Mouse (Mus musculus) spleen, adult 10 weeks (tissue): ENCODE measurements around the gene Tshz2. TPM values are rescaled to one million over a fixed set of nuclear protein-coding genes. Genes with fewer than 3 reads are reported as not detected.

ENCODE experiments used
- polyA plus RNA-seq: library from polyadenylated mRNA; stranded (reverse); fragments of 350-450 nt; fragmentation: Illumina TruSeq; extraction: RNeasy Lipid Tissue Mini Kit (QIAGEN cat#74804); gene quantifications from one replicate; pipeline ENCODE4 v1.2.3, GENCODE M21; 2015; ENCODE audit warnings: low replicate concordance; ENCODE audit not compliant: insufficient read depth

The Tshz2 gene
- polyA plus RNA-seq, result 10.9 TPM

DNA sequence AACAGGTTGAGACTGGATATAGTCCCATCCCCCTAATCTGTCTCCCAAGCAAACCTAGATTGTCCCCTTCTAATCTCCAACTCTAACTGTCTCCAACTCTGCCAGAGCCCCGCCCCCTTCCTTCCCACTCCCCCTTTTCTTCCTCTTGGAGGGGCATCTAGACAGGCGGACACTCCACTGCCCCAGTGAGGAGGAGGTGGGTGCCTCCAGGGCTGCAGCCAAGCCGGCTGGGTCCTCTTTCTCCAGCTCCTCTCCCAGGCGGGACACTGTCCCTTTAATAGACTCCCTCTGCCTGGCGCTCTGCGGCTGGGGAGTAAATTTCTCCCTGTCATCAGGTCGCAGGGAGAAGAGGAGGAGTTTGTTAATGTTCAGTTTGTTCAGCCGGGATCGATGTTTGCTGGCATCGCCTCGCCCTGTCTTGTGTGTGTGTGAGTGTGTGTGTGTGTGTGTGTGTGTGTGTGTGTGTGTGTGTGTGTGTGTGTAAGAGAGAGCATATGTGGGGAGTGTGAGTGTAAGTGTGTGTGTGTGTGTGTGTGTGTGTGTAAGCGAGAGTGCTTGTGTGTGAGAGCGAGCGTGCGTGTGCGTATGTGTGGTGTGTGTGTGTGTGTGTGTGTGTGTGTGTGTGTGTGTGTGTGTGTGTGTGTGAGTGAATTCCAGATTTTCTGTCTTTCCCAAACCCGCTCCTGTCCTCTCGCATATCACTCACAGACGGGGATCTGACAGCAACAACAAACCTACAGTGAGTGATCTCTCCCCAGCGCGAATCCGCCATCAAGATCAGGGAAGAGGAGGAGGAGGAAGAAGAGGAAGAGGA is at the start of gene Tshz2:
Tshz2 (plus strand) TSS at position 676 of the 814 bp plus-strand sequence.

DNA sequence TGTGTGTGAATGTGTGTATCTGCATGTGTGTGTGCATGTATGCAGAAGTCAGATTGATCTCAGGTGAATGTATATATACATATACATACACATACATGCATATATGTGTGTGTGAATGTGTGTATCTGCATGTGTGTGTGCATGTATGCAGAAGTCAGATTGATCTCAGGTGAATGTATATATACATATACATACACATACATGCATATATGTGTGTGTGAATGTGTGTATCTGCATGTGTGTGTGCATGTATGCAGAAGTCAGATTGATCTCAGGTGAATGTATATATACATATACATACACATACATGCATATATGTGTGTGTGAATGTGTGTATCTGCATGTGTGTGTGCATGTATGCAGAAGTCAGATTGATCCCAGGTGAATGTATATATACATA is 45.2 kb upstream of the Tshz2 start, which contains the start of gene Gm11011:
Gm11011 (minus strand) TSS at position 101 of the 400 bp plus-strand sequence.

Other genes starting within 250 kb of the Tshz2 start
- gene Gm11011, start 45.3 kb upstream of the Tshz2 start, polyA plus RNA-seq, result not detected